Mouse (Mus musculus): Measurements from ENCODE around the gene Znrf3.

Znrf3 gene

GRCm38 (mm10) chr11:5242158-5242557 lies 202.5 kb downstream of the Znrf3 start:
- no peak for DNase-seq (ENCODE audit: low read depth, low spot score)

GRCm38 (mm10) chr11:5239706-5240690 lies 204.6 kb downstream of the Znrf3 start:
- no peak for DNase-seq (ENCODE audit: low read depth, low spot score)
